ENCODE assay signal across 11 mouse cellular contexts in the genomic region with DNA sequence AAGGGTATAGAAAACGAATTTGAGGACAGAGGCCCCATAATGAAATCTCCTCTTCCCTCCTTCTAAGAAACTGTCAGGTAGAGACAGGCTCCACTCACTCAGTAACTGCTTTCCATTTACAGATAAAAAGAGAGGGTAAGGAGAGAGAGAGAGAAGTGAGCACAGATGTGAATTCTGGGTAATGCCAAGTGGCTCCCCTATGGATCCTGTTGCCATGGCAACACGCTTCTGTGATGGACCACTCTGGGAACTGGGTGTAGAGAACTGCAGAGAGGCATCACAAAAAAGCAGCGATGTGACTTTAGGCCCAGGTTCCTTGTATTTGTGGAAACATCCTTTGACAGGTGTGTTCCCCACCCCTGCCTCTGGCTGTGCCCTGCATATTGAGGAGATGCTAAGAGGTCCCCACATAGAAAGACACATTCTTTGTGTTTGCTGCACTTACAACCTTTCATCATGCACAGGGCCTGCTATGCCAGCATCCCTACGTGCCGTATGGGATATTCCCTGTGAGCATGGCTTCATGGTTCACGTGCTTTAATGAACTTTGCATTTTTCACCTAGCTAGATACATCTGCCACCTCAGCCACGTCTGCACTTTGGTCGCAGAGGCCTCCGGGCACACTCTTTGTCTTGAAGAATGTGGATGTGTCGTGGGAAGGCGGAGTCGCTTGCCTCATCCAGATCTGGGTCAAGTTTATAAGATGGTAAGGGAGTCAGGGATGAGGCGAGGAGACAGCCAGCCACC.
DNase-seq lines count a peak whose midpoint lies in the region; ATAC-seq lines count a peak whose summit lies in the region.
"Had no signal": no experiment of that assay in that cellular context is flagged by ENCODE, and none has a peak within 500 bp of the region (broad histone marks: within the 10 kb centered on the region; RNA-seq: fewer than 3 reads in every experiment).

No protein-coding gene starts in this region.

- no peak for ATAC-seq in kidney, embryonic 15.5 days (replicated peaks; ENCODE audit: low FRiP score)
- ATAC-seq in forebrain, embryonic 14.5 days: peak; percentile 74
- ATAC-seq in hindbrain, embryonic 15.5 days (ENCODE audit: low FRiP score, low read depth): peak; percentile 90
- peak; percentile 83 for ATAC-seq in neural tube, embryonic 13.5 days (ENCODE audit: low read depth)
- ATAC-seq: CD4-positive, CD25-positive, alpha-beta regulatory T cell, adult 4 months; liver, embryonic 12.5 days had no signal

- no peak overlapping the region for H3K27ac ChIP-seq in kidney, embryonic 15.5 days
- peak overlapping the region; percentile 61 for H3K27ac ChIP-seq in forebrain, embryonic 14.5 days (ENCODE audit: low read depth, low read length)
- peak overlapping the region; percentile 85 for H3K27ac ChIP-seq in hindbrain, embryonic 15.5 days (replicated peaks)
- H3K27ac ChIP-seq in neural tube, embryonic 13.5 days (replicated peaks): peak overlapping the region; percentile 85
- H3K27ac ChIP-seq: liver, embryonic 12.5 days had no signal

- H3K4me3 ChIP-seq in kidney, embryonic 15.5 days (replicated peaks): no peak overlapping the region
- no peak overlapping the region for H3K4me3 ChIP-seq in forebrain, embryonic 14.5 days (ENCODE audit: low read depth, low read length)
- H3K4me3 ChIP-seq in hindbrain, embryonic 15.5 days: no peak overlapping the region
- no peak overlapping the region for H3K4me3 ChIP-seq in neural tube, embryonic 13.5 days
- H3K4me3 ChIP-seq: liver, embryonic 12.5 days had no signal

- no peak overlapping the region for H3K4me2 ChIP-seq in kidney, embryonic 15.5 days
- H3K4me2 ChIP-seq in forebrain, embryonic 14.5 days (ENCODE audit: low read length): no peak overlapping the region
- H3K4me2 ChIP-seq in hindbrain, embryonic 15.5 days: 0 out of 2 replicates have a peak overlapping the region, but pooled peaks have one; percentile 1
- no peak overlapping the region for H3K4me2 ChIP-seq in neural tube, embryonic 13.5 days
- H3K4me2 ChIP-seq: liver, embryonic 12.5 days had no signal

- intact Hi-C loops in left cerebral cortex, postnatal 25 days (cut with DNase I): no loop called here

- no peak overlapping the region for H3K9ac ChIP-seq in kidney, embryonic 15.5 days
- H3K9ac ChIP-seq in forebrain, embryonic 14.5 days (ENCODE audit: low read length): no peak overlapping the region
- H3K9ac ChIP-seq in hindbrain, embryonic 15.5 days: no peak overlapping the region
- H3K9ac ChIP-seq in neural tube, embryonic 13.5 days: no peak overlapping the region; the same call in 1 of the 2 replicates
- H3K9ac ChIP-seq: liver, embryonic 12.5 days had no signal

- H3K9me3 ChIP-seq in kidney, embryonic 15.5 days (replicated peaks): no peaks in the 10 kb centered on the region
- no peaks in the 10 kb centered on the region for H3K9me3 ChIP-seq in forebrain, embryonic 14.5 days (replicated peaks; ENCODE audit: control insufficient read depth, low read length)
- no peaks in the 10 kb centered on the region for H3K9me3 ChIP-seq in hindbrain, embryonic 15.5 days
- no peaks in the 10 kb centered on the region for H3K9me3 ChIP-seq in neural tube, embryonic 13.5 days
- H3K9me3 ChIP-seq: liver, embryonic 12.5 days had no signal

- H3K4me1 ChIP-seq in kidney, embryonic 15.5 days: peaks cover 17% of the 10 kb centered on the region
- peaks cover 9% of the 10 kb centered on the region for H3K4me1 ChIP-seq in forebrain, embryonic 14.5 days (ENCODE audit: control insufficient read depth, insufficient read depth, low read length)
- H3K4me1 ChIP-seq in hindbrain, embryonic 15.5 days (replicated peaks): peaks cover 26% of the 10 kb centered on the region
- peaks cover 17% of the 10 kb centered on the region for H3K4me1 ChIP-seq in neural tube, embryonic 13.5 days (replicated peaks)

- 68% methylated on average over 13 of the region's 13 CpGs for WGBS in kidney, embryonic 15.5 days
- 67% methylated on average over 13 of the region's 13 CpGs for WGBS in forebrain, embryonic 14.5 days
- 48% methylated on average over 13 of the region's 13 CpGs for WGBS in hindbrain, embryonic 15.5 days
- WGBS in neural tube, embryonic 13.5 days: 59% methylated on average over 13 of the region's 13 CpGs

- no peaks in the 10 kb centered on the region for H3K36me3 ChIP-seq in kidney, embryonic 15.5 days
- H3K36me3 ChIP-seq in forebrain, embryonic 14.5 days (ENCODE audit: control insufficient read depth, insufficient read depth, low read length): no peaks in the 10 kb centered on the region
- H3K36me3 ChIP-seq in hindbrain, embryonic 15.5 days: no peaks in the 10 kb centered on the region
- H3K36me3 ChIP-seq in neural tube, embryonic 13.5 days: no peaks in the 10 kb centered on the region
- H3K36me3 ChIP-seq: liver, embryonic 12.5 days had no signal

- peak; percentile 52 for DNase-seq in kidney, postnatal 14 days
- peak; percentile 83 for DNase-seq in forebrain, embryonic 14.5 days (ENCODE audit: low spot score)
- no peak for DNase-seq in thymus, postnatal 10 days (ENCODE audit: low spot score in 2 of 2)
- DNase-seq in left cerebral cortex, postnatal 25 days (ENCODE audit: low spot score in 2 of 2): no peak
- DNase-seq: cerebellum, adult 11-12 months; left cerebral cortex, postnatal 4 days had no signal

- H3K27me3 ChIP-seq in kidney, embryonic 15.5 days: no peaks in the 10 kb centered on the region
- H3K27me3 ChIP-seq in forebrain, embryonic 14.5 days (replicated peaks; ENCODE audit: control insufficient read depth, insufficient read depth, low read length): no peaks in the 10 kb centered on the region
- H3K27me3 ChIP-seq in hindbrain, embryonic 15.5 days: no peaks in the 10 kb centered on the region
- H3K27me3 ChIP-seq in neural tube, embryonic 13.5 days: no peaks in the 10 kb centered on the region
- H3K27me3 ChIP-seq: liver, embryonic 12.5 days had no signal

Comparison
In these comparisons a context has a peak if more than half of its experiments do, and no peak if none do; other contexts are left out.
1. DNase-seq: peak in kidney, postnatal 14 days (single experiment) and forebrain, embryonic 14.5 days (single experiment); none in thymus, postnatal 10 days (0 of 2) and left cerebral cortex, postnatal 25 days (0 of 2).